Mouse (Mus musculus) kidney, adult 8-10 months (tissue): ENCODE data around the gene Tspan31.

Experiments
- DNase-seq, 2 experiments: peaks; one replicate each; pipeline ENCODE4 v3.0.0; 2022

Tspan31 gene

DNA sequence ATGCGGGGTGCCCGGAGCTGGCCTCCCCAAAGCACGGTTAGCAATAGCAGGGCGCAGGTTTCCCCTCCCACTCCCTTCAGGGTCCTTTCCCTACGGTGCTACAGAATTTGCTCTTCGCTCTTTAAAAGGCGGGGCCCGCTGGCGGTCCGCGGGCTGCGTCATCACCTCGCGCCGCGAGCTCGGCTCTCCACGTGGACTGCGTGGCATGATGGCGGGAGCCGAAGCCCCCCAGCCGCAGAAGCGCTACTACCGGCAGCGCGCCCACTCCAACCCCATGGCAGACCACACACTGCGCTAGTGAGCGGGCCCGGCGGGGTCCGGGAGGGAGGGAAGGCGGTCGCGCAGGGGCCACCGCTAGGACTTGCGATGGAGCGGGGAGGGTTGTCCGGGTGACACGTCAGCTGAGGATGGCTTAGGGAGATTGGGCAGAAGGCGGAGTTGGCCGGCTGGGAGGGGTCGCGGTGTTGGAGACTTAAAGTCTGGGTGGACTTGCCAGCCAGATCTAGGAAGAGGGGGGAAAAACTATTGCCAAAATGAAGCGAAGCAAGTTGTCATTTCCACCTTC lies 28.2 kb downstream of the Tspan31 start:
- DNase-seq = peak; percentile 79 to 89

DNA sequence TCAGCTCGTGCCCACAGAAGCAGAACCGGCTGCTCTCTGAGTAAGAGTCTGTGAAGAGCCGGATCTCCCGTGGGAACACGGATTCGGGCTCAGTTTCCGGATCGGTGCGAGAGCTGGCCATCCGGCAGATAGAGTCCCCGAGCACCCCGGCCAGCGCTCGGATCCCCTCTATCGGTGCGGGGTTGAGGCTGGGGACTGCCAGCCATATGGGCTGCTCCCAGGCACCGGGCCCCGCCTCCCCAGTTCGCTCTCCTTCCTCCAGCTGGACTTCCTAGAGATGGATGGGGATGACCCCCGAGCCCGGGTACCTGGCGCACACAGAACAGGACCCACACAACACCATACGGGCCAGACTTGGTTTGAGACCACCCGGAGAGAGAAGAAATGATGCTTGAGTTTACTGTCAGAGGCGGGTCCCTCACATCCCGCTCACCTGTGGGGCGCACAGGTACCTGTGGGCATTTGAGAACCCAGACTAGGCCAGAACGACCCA lies 28.7 kb downstream of the Tspan31 start, which contains the start of the genes Mettl1 and Eef1akmt3:
Gene Mettl1, plus strand, starts transcription at position 141 of the 493 bp plus-strand sequence.
Gene Eef1akmt3, minus strand, starts transcription at position 240 of the 493 bp plus-strand sequence.
- no peak for DNase-seq

DNA sequence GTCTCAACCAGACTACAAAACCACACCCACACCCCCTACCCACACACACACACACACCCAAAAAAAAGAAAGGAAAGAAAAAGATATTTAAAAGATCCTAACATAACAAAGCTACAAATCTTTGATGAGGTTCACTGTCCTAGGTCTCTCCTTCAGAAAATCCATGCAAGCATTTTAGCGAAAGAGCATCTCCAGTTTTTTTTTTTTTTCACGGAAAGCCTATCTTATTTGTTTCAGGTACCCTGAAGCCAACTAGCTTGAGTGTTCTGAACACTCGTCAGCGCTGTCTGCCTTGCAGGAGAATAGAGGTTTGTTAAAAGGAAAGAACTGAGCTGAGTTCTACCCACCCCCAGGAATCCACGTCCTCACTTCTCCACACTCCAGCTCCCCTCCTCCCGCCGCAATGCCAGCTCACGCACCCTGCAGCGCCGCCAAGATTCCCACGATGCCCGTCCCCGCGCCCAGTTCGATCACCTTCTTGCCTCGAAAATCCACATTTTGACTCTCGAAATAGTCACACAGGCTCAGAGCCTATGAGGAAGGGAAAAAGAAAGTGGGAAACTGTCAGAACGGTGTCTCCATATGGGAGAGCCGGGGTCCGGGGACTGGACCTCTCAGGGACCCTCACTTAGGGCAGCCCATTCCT lies 29.4 kb downstream of the Tspan31 start:
- DNase-seq = no peak

DNA sequence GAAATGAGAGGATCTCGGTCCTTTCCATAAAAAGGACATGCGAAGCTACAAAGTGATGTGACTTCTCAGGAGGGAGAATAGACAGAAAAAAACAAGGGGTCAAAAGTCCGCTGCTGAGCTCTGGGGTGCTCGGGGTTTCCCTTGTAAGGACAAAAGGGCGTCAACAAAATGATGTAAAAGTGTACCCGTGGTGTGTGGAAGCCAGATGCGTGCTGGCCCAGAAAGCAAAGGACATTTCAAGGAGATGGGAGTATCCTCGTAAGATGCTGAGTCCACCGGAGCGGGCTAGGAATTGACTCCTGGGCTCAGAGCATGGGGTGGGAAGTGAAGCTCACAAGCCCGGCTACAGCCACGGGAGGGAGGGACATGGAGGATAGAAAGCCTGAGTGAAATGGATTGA lies 32.4 kb downstream of the Tspan31 start:
- DNase-seq = peak; percentile 56 to 70

DNA sequence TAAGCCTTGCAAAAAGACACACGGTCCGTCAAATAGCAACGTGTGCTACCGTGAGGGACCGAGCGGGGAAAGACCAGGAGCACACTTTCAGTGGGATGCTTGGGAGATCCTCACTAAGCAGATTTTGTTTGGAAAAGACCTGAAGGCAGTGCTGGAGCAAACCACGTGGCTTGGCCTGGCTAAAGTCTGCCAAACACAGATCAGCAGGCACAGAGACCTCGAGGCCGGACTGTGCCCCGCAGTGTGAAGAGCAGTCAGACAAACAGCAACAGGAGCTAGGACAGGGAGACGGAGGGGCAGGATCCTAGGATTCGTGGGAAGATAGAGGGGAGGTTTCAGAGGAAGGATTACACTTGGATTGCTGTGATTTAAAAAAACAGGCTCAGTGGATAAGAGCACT lies 33.8 kb downstream of the Tspan31 start:
- peak; percentile 84 for DNase-seq

DNA sequence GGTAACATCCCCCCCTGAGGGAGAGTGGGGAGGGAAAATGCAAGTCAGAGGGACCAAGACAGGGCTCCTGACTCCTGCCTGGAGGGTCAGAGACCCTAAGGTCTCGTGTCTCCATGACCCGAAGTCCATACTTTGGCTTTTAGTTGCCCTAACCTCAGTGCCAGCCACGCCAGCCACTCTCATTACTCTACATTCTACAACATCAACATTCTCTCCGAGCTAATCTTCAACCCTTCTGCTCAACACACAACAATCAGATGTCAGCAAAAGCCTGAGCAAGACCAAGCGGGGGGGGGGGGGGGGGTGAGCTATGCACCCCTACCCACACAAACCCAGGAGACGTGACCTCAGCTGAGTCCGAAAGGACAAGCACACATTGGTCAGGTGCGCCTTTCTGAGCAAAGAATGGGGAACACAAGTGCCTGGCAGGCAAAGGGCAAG lies 36.7 kb downstream of the Tspan31 start:
- peak; percentile 75 to 83 for DNase-seq

DNA sequence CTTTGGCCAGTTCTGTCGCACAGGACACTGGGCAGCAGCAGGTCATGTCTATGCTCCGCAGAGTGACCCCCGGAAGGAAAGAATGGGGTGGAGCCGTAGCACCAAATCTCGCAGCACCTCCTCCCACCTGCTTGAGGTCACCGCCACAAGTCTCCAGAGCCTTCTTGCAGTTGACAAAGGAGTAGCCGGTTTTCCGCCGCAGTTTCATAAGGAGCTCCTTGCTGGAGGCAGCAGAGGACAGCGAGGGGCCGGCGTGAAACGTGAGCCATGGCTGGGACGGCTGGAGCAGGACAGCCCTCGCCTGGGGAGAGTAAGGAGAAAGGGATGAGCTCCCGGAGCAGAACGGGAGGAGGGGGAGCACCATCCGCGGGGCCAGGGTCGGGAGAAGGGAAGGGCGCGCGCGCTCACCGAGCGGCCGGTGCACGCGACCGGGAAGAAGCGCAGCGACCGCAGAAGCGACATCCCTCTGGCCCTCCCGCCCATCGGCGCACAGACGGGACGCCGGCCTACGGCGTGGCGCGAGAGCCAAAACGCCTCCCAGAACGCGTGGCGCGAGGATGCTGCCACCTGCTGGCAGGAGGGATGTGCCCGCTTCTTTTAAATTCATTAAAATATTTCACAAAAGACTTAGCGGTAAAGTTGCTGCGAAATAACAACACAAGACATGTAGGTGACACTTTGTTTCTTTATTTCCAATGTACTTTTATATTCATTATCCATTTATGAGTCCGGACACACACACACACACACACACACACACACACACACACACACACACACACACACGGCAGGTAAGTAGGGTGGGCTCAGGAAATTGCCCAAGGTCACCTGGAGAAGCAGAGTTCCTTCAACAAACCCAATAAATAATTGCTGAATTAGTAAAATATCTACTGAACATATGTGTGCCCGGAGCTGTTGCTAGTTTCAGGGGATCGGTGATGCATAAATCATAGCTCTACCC lies 39.4 kb downstream of the Tspan31 start, which contains the start of gene Tsfm:
Gene Tsfm, minus strand, starts transcription at position 505 of the 961 bp plus-strand sequence.
- DNase-seq = peak; percentile 85 to 91

DNA sequence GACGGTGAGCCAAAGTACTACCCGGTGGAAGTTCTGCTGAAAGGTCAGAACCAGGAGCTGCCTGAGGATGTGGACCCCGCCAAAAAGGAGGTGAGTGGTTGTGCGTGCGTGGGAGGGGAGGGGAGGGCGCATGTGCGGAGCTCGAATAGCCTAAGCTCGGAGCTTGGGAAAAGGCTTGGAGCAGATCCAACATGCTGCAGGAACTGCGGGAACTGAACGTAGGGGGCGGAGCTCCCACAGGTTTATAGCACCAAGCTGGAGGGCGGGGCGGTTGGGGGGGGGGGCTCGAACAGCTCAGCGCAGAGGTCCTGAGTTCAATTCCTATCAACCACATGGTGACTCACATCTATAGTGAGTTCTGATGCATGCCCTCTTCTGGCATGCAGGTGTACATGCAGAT lies 51.6 kb downstream of the Tspan31 start:
- no peak for DNase-seq
